Mouse (Mus musculus): ENCODE data around the gene Lhx6.

The Lhx6 gene

DNA sequence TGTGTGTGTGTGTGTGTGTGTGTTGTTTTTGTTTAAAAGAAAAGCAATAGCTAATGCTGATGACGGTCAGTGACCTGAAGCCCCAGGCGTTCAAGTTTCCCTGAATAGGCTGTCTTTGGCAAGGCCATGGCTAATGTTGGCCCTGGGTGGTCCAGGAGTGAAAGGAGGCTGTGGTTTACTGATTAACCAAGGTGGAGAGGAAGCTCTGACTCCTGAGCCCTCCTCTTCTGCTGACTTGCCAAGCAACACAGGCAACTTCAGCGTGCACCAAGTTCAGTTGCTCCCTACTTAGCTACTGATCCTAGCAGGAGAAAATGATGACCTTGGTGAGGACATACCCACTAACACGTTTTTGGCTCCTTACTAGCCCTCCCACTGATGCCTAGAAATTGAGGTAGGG is 12.5 kb downstream of the Lhx6 start:
- no peak for DNase-seq

- peak; percentile 8 for DNase-seq
These were observed 14.1 kb downstream of the Lhx6 start for GRCm38 (mm10) chr2:36090853-36091741.

DNA sequence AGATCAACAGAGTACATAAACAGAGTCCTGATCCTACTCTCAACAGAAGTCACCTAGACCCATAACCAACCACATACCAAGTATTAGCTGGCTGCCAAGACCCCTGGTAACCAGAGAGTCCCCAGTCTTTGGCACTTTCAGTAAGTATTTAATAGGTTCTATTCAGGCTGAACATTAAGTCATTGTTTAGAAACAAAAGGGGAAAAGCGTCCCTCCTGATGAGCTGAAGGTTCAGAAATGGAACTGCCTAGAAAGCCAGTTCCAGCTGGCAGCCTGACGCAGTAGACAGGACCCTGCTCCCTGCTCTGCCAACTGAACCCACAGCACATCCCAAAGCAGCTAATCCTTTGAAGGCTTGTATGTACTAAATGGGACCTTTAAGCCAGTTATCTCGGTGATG is 16.0 kb downstream of the Lhx6 start:
- no peak for DNase-seq

- DNase-seq, result no peak
These were observed 20.2 kb downstream of the Lhx6 start for GRCm38 (mm10) chr2:36085041-36085440.

- DNase-seq, result no peak
These were observed 22.2 kb downstream of the Lhx6 start for GRCm38 (mm10) chr2:36082802-36083580.

GRCm38 (mm10) chr2:36081446-36081845 is 23.8 kb downstream of the Lhx6 start:
- no peak for DNase-seq

DNA sequence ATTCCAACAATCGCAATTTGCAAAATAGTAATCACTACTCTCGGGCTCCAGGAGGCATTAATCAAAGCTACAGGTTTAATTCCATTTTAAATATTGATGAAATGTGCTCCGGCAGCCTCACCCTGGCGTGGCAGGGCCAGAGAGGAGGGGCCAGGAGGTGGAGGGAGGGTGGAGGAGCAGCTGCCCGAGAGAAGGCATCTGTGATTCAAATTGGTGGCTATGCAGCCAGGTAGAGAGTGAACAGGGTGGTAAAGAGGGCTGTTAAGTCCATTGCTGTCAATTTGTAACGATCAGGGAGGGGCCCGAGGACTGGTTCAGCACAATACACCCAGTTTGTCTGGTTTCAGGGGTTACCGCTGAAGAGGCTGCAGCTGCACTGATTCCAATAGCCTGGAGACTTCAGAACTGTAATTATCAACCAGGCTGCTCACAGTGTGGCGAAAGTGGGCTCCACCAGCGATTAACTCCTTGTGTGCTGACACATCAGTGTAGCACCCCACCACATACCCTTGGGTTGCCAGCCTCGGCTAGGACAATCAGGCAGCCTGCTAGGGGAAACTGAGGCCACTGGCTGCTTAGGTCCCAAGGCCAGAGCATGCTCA is 27.9 kb downstream of the Lhx6 start:
- DNase-seq, result no peak

GRCm38 (mm10) chr2:36075210-36075609 is 30.0 kb downstream of the Lhx6 start:
- DNase-seq, result no peak

- DNase-seq, result no peak
These were observed 31.4 kb downstream of the Lhx6 start for GRCm38 (mm10) chr2:36073781-36074180.

- no peak for DNase-seq
These were observed 33.4 kb downstream of the Lhx6 start for GRCm38 (mm10) chr2:36071660-36072305.

- no peak for DNase-seq
These were observed 38.1 kb downstream of the Lhx6 start for GRCm38 (mm10) chr2:36067132-36067531.

- DNase-seq, result no peak
These were observed 43.8 kb downstream of the Lhx6 start for GRCm38 (mm10) chr2:36061409-36061808.

DNA sequence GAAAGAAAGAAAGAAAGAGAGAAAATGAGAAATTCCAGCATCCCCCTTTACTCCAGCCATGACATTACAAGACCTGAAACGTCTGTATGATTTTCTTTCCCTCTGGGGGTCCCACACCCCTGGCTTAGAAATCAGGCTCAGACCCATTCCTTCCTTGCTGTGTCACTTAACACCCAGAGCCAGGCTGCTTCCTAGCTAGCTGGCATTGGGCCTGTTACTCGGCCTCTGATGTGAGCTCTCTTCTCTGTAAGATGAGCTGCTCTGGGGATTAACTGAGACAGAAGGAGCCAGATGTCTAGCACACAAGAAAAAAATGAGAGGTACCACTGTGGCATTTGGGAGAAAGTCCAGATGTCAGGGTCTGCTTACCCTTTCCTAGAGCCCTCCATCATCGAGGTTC is 49.0 kb downstream of the Lhx6 start:
- no peak for DNase-seq

DNA sequence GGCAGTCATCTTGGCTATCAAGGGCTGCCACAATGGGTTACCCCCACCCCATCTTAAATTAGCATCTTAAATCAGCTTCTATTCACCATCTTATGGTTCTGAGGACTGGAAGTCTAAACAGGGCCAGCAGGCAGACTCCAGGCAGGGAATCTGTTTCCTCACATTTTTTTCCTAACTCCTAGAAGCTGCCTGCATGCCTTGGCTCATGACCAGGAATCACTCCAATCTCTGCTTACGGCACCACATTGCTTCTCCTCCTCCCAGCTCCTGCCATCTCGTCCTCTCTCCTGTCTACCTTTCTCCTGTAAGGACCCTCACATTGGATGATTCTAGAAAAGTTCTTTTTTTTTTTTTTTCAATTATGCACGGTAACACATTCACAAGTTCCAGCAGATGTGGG is 52.0 kb downstream of the Lhx6 start:
- DNase-seq, result no peak

GRCm38 (mm10) chr2:36049567-36049954 is 55.6 kb downstream of the Lhx6 start:
- DNase-seq, result no peak

DNA sequence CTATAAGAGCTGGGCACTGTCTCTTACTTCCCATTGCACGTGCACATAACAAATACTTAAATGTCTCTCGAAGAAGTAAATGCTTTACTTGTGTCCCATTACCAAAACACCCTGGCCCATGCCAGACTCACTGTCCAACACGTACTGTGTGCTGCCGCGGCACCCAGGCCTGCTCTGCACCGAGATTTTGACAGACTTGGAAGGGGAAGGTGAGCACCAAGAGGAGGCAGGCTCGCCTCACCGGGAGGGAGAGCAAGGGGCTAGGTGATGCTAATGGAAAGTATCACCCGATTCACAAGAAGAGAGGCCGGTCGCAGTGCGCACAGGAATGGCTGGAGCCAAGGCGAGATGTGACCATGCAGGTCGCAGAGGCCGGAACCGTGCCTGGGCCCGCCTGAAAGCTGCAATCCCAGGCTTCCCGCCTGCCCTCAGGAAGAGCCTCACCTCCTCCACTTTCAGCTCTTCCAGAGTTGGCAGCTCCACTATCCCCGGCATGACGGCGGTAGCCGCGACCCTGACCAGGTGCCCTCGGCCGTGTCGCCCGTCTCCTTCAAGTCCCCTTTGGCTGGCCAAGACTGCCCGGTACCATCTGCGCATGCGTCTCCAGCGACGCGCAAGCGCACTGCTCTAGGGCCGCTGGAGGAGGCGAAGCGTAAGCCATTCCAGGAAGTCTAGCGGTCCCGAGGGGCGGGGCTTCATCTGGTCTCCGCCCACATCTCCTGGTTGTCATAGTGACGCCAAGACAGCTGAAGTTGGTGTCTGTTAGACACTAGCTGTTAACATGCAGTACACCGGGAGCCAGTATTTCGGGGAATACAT is 56.3 kb downstream of the Lhx6 start, which contains the start of the genes Ndufa8 and Morn5:
Ndufa8 (minus strand) TSS at position 659 of the 819 bp plus-strand sequence.
Morn5 (plus strand) TSS at position 711 of the 819 bp plus-strand sequence.
- DNase-seq, result peak; percentile 99

- no peak for DNase-seq
These were observed 57.0 kb downstream of the Lhx6 start for GRCm38 (mm10) chr2:36048164-36048563.

- DNase-seq, result no peak
These were observed 64.3 kb downstream of the Lhx6 start for GRCm38 (mm10) chr2:36040872-36041271.

DNA sequence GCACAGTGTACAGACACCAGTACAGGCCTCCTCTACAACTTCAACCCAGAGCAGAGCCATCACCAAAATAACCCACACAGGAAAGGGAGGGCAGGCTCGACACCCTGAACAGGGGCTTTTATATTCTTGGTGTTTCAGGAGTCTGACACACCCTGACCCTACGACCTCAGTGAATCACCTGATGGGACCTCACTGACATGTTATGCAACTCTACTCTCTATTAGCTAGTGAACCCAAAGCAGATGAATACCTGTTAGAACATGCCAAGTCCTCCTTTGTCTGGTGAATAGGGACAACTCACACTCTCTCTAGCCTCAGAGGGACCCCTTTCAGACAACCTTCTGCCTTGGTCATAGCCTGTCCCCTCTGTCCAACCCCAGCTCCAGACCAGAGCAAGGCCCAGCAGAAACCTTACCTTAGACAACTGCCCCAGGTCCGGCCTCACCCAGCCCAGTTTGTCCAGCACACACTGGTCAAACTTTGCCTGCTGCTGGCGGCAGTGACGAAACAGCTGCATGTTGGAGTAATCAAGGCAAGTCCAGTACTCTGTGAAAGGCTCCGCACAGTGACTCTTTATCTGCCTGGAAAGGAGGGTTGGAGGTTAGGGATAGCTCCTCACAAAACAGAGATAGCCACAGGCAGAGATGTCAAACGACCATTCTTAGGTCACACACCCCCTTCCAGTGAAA is 65.8 kb downstream of the Lhx6 start:
- no peak for DNase-seq

- DNase-seq, result no peak
These were observed 69.7 kb downstream of the Lhx6 start for GRCm38 (mm10) chr2:36035413-36036081.

DNA sequence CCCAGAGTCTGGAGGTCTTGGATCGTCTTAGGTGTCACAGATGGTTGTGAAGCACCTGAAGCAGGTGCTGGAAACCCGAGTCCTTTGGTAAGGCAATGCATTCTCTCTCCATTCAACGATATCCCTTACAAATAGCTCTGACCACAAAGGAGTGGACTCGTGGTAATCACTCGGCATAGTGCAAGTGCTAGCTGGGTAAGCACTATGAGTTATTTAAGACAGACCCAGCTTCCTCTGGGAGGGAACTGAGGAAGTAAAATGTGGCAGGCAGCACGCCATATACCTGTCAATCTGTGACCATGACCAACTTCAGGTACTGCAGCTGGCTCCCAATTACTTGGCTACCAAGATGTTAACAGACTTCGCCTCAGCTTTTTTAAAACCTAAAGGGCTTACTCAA is 70.3 kb downstream of the Lhx6 start:
- DNase-seq, result no peak

All from cerebellum, adult 9-11 months (tissue).